Mouse (Mus musculus) erythroblast, adult 5-6 weeks (primary cell): ENCODE measurements around the gene Shprh. TPM values are rescaled to one million over a fixed set of nuclear protein-coding genes. Genes with fewer than 3 reads are reported as not detected.
A peak's percentile ranks its signal among the peaks of the same experiment; 100 is the strongest.

Experiments used
- ATAC-seq: replicated peaks from 2 replicates; pipeline ENCODE4 v1.8.0; 2016; ENCODE audit warnings: moderate number of reproducible peaks, mild to moderate bottlenecking, moderate TSS enrichment, inconsistent platforms; ENCODE audit not compliant: poor library complexity, low FRiP score, severe bottlenecking
- total RNA-seq, 2 experiments: library from RNA; stranded (forward) in 1 of 2; stranded (reverse) in 1 of 2; fragments of 150-400 nt in 1 of 2; fragments of 200-764, 138-1000 nt in 1 of 2; gene quantifications; 2 replicates each; pipeline versions ENCODE4 v1.2.3 to v1.2.4; 2015 to 2017; ENCODE audit warnings: low replicate concordance in 2 of 2

Shprh gene
- total RNA-seq (2015; ENCODE audit: low replicate concordance) (2.9 and 7.5 TPM in 2 replicates), total RNA-seq (2017; ENCODE audit: low replicate concordance) (6.8 TPM in 2 replicates)

DNA sequence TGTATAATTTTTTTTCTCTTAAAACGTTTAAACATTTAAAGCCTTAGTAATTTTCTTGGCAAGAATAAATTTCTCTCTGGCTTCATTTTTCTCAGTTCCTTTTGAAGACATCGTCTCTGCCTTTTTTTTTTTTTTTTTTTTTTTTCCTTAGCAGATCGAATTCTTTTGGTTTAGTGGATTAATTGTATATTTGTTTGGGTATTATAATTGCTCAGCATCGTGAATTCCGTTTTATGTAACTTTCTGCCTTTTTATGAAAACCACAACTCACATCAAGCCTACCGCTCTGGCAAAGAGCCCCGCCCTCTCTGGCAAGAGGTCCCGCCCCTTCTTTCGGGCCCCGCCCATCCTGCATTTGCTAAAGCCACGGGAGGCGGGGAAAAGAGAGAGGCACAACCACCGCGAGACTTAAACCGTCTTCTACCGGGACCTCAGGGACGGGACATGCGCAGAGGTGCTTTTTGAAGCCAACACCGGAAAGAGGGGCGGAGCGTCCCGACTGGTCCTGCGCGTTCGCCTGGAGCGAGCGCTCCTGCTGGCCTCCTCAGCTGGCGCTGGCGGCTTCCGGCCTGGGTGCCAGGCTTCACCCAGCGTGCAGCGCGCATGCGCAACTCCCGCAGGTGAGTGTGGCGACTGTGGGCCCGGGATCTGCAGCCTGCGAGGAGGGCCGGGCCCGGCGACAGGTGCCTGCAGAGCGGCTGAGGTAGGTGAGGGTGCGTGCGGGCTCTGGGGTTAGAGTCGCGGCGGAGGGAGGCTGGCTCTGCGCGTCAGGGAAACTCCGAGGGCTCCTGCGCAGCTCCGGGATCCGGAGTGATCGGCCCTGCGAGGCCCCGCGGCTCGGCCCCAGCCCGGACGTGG is at the start of gene Shprh:
Shprh (plus strand) TSS at position 544 of the 858 bp plus-strand sequence.
- peak; percentile 99 for ATAC-seq

DNA sequence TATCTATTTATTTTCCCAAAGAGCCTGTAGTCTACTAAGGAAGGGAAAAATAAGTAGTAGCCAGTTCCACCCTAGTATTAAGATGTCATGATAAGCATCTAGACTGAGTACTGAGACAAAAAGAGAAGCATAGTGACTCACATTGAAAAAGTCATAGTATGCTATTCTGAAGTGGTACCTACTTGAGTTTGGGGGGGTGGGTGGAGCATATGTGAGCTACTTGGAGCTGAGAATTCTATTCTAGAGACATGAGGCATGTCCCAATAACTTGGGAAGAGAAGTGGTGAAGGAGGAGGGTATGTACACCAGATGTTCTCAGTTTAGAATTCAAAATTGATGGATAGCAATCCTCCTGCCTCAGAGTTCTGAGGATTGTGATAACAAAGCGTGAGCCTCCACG is 27.4 kb upstream of the Shprh start:
- ATAC-seq: no peak

DNA sequence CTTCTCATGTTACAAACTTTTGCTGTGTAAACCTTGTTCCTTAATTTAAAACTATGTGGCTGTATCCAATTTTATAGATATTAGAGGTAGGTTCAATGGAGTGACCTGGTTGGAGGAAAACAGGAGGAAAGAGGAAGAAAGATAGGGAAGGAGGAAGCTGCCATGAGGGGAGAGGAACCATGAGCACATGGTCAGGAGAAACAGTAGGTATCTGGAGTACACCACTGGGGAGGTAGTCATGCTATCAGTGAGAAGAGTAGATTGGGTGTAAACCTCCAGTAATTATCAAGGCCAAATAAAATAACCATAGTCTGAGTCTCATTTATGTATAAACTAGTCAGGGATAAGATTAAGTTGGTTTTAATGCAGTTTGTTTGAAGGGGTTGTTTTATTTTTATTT is 3.6 kb upstream of the Shprh start:
- ATAC-seq: no peak

DNA sequence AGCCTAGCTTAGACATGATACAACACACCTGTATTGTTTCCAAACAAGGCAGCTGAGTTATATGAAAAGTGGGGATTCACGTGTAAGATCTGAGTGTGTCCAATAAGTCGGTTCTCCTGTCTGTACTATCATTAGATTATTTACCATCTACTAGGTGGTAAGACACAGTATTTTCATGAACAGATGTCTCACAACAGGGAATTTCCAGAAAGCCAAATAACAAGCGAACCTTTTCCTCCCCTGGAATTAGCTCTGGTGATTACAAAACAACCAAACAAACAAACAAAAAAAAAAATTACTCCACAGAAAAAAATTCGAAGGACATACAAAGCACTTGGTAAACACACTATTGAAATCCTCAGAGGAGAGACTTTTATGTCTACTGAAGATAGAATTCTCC is 781 bp upstream of the Shprh start:
- no peak for ATAC-seq

GRCm38 (mm10) chr10:11149742-11150125 is 507 bp downstream of the Shprh start:
- peak; percentile 16; the same call in 1 of the 2 replicates for ATAC-seq

DNA sequence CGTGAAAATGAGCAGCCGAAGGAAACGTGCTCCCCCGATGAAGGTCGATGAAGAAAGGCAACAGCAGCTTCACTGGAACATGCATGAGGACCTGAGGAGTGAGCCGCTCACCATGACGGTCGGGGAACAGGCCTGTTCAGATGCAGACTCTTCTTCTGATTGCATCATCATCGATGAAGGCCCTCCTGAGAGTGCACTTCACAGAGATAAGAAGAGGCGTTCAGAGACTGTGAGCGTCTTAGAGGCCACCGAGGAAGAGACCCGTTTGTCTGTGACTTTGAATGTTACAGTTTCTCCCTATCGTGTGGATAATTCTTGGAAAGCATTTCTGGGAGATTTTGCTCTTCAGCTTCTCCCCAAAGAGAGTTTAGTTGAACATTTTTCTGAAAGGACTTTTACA is 2.4 kb downstream of the Shprh start:
- no peak for ATAC-seq

DNA sequence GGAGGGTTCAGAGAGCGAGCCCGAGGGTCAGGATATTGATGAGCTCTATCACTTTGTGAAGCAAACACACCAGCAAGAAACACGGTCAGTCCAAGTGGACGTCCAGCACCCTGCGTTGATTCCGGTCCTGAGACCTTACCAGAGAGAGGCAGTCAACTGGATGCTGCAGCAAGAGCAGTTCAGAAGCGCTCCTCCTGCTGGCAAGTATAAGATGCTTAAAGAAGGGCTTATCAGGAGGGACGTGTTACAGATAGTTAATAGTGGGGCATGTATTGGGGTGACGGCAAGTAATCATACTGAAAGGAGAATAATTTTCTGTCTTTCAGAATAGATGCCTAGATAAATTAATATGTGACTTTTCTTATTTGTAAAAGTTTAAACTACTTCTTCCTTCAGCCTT is 7.8 kb downstream of the Shprh start:
- ATAC-seq: 0 out of 2 replicates have a peak, but pooled peaks have one; percentile 30

GRCm38 (mm10) chr10:11164537-11164936 is 15.3 kb downstream of the Shprh start:
- ATAC-seq: no peak

- no peak for ATAC-seq
These were observed 21.0 kb downstream of the Shprh start for GRCm38 (mm10) chr10:11170252-11170651.

DNA sequence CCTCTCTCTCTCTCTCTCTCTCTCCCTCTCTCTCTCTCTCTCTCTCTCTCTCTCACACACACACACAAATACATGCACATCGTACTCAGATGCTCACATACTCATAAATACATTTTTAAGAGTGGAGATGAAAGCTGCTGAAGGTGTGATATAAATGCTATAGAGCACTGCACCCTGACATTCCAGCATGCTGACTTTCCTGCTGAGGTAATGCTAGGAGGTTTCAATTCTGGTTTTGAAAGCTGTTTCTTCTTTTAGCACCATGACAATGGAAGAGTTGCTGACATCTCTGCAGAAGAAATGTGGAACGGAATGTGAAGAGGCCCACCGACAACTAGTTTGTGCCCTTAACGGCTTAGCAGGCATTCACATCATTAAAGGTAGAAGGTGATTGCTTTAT is 22.4 kb downstream of the Shprh start:
- no peak for ATAC-seq

GRCm38 (mm10) chr10:11172519-11172918 is 23.3 kb downstream of the Shprh start:
- no peak for ATAC-seq

DNA sequence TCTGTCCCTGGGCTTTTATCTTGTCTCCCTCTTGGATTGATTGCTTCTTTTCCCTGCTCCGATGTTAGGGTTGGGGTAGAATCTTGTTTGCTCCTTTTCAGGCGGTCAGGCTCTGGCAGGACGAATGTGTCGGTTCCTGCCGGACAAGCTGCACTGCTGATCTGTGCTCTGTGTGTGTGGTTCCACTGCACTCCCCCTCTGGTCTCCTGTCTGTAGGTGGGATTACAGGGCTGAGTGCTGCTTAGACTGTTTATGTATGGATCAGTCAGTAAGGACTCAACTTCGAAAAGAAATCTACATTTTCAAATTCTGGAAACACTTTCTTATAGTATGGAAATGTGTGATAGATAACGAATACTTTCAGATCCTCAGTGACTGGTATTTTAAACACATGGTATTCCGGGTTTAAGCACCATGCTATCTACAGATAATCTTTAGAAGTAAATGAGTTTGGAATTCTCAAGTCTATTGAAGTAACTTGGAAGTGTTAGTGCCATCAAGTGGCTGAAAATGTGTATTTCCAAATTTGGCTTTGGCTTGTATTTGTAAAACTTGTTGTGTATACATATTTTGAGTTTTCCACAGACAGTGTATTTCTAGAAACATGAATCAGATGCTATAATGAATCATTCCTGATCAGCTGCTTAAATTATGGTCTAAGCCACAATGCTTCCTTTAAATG is 26.7 kb downstream of the Shprh start:
- ATAC-seq: no peak

DNA sequence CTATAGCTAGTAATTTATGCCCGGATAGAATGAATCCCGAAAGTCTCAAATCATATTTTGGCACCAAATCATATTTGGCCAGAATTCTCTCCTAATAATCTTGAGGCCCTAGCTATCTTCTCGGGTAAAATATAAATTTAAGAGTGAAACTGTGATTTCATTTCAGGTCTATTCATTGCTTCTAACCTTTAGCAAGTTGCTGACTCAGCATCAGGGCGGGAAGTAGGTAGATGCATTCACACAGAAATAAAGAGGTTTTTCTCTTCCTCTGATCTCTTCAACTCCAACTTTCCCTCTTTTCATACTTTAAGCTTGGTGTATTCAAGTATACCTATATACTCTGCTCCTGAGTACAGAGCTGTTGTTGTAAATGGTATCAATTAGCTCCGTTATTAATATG is 30.9 kb downstream of the Shprh start:
- no peak for ATAC-seq

- ATAC-seq: no peak
These were observed 48.1 kb downstream of the Shprh start for GRCm38 (mm10) chr10:11197341-11197740.

DNA sequence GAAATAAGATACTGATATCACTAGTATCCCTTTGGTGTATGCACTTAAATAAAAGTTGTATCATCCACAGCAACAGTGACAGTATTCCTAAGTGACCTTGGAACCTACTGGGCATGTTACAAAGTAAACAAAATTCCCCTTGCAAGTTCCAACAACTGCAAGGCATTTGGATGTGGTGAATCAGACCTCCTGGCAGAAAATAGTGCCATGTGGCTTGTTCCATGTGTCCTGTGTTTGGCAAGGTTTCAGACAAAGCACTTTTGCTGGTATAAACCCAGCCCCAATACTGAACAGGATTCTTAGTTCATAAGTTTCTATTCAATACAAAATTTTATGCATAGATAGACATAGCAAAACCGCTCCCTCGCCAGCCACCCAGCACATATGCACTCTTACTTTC is 49.1 kb downstream of the Shprh start:
- no peak for ATAC-seq

DNA sequence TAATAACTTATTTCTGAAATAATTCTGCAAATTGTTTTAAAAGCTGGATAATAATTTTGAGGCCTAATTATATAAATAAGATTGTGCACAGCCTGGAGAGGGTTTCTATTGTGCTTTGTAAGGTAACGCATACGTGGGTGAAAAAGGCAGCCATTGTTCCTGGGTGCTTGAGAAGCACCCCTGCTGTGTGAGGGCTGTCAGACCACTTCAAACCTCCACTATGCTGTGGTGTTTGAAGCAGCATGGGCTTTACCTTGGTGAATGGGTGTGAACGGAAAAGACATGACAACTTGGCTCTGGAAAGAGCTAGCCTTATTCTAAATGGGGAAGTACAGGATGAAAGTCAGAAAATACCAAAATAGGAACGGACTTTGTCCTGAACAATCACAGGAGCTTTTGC is 50.8 kb downstream of the Shprh start:
- no peak for ATAC-seq

DNA sequence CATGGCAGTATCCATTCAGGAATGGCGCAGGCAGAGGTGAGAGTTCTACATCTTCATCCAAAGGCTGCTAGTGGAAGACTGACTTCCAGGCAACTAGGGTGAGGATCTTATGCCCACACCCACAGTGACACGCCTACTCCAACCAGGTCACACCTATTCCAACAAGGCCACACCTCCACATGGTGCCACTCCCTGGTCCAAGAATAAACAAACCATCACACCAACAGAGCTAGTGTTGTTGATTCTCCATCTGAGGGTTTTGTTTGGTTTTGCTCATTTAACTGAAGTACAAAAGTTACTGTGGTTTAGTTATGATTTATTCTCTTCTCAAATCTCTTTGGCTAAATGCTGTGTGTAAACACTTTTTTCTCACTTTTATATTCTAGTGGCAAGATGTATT is 56.7 kb downstream of the Shprh start:
- peak; percentile 58 for ATAC-seq

DNA sequence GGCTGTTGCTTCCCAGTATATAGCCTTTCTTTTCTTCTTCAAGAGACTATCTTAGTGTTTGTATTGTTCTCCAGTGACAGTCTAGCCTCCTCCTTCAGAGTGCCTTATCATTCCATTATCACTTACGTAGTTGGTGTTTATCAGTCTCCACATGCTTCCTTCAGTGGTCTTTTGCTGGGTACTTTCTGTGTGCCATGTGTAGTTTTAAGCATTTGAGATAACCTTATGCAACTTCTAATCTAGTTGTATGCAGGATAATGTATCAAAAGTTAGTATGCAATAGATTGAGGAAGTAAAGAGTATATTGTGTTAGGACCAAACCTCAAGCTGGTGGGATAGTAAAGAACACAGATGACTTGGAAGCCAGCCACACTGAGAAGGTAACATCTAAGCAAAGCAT is 59.4 kb downstream of the Shprh start:
- no peak for ATAC-seq

- ATAC-seq: no peak
These were observed 62.8 kb downstream of the Shprh start for GRCm38 (mm10) chr10:11212003-11212402.

- ATAC-seq: no peak
These were observed 77.2 kb downstream of the Shprh start for GRCm38 (mm10) chr10:11226442-11226841.

GRCm38 (mm10) chr10:11229545-11230178 is 80.4 kb downstream of the Shprh start:
- no peak for ATAC-seq
